Mouse (Mus musculus) naive thymus-derived CD4-positive, alpha-beta T cell, adult 2 months (primary cell): Measurements from ENCODE around the gene Zswim4.

Source experiments
- DNase-seq: peaks from one replicate; pipeline ENCODE4 v3.0.0-alpha.2; 2011; ENCODE audit warnings: low read depth

The Zswim4 gene

DNA sequence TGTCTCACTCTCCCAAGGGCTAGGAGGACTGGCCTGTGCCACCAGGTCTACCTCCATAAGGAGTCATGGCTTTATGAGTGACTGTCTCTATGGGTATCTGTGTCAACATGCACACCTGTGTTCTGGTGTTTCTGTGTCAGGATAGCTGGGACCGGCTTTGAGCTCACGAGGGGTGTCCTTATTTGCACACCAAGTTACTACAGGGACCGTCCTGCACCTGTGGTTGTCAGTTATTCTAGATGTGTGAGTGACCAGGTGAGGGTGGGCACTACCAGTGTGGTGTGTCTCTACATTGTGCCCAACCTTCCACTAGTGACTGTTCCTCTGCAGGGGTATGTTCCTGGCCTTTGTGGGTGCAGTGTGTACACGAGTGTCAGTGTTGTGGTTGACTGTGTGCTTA, 54.0 kb downstream of the Zswim4 start:
- DNase-seq, result peak; percentile 35

GRCm38 (mm10) chr8:84180530-84181190, 56.2 kb downstream of the Zswim4 start:
- DNase-seq, result peak; percentile 60

DNA sequence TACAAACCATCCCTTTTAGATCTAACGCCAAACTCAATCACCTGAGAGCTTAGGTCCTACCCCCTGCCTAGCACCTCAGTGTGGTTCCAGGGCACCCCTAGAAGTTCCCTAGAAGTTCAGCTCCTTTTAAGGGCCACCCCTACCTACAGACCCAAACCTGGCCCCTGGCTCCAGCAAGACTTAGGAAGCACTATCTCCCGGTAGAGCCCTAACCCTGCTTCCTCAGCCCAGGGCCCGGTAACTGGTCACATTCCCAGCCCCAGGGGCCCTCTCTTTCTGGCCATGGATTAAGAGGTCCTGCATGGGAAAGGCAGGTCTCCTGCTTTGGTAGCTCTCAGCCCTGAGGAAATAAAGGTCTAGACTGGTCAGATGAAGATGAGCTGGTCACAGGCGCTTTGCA, 56.9 kb downstream of the Zswim4 start:
- DNase-seq, result no peak

DNA sequence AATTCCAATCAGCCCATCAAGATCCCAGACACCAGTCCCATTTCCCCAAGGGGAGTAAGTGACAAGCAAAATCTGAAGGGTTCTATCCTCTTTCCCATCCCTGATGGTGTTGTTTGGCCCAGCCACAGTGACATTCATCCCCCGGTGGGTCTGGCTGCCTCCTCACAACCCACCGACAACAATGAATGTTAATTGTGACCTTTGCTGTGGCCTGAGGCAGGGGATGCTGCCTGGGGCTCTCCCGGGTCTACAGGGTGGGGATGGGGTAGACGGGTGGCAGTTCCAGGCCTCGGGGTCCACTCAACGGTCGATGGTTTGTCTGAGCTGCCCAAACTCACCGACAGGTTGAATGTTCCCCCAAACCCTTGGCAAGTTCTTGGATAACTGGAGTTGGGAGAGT, 58.3 kb downstream of the Zswim4 start:
- no peak for DNase-seq

- DNase-seq, result no peak
Measured at GRCm38 (mm10) chr8:84177405-84177804, 59.5 kb downstream of the Zswim4 start.

GRCm38 (mm10) chr8:84176560-84176959, 60.3 kb downstream of the Zswim4 start:
- peak; percentile 22 for DNase-seq

- DNase-seq, result peak; percentile 70
Measured at GRCm38 (mm10) chr8:84173861-84174260, 63.0 kb downstream of the Zswim4 start.

GRCm38 (mm10) chr8:84170096-84170495, 66.8 kb downstream of the Zswim4 start:
- no peak for DNase-seq

- DNase-seq, result no peak
Measured at GRCm38 (mm10) chr8:84167696-84168095, 69.2 kb downstream of the Zswim4 start.
